Mouse (Mus musculus) spleen, adult 2 months (tissue): Measurements from ENCODE around the gene Mtmr14. TPM values are rescaled to one million over a fixed set of nuclear protein-coding genes. Genes with fewer than 3 reads are reported as not detected.

Experiments used
- DNase-seq, 2 experiments: peaks; one replicate each; pipeline versions ENCODE4 v3.0.0 to v3.0.0-alpha.2; 2012 to 2021; ENCODE audit warnings: low spot score in 2 of 2, low read depth in 1 of 2
- H3K27ac ChIP-seq: fragments of 200-500 bp; 2 replicates; pipeline ENCODE4 v1.5.1; 2012; ENCODE audit warnings: low read length, inconsistent platforms; ENCODE audit not compliant: insufficient read depth
- H3K27me3 ChIP-seq: fragments of 200-500 bp; 2 replicates; pipeline ENCODE4 v1.6.1; 2012; ENCODE audit warnings: mild to moderate bottlenecking, moderate library complexity, low read length, inconsistent platforms; ENCODE audit not compliant: control insufficient read depth, insufficient read depth
- H3K36me3 ChIP-seq: fragments of 200-500 bp; 2 replicates; pipeline ENCODE4 v1.6.1; 2012; ENCODE audit warnings: mild to moderate bottlenecking, low read length, inconsistent platforms; ENCODE audit not compliant: control insufficient read depth, insufficient read depth
- H3K4me1 ChIP-seq: fragments of 200-500 bp; 2 replicates; pipeline ENCODE4 v1.6.1; 2011; ENCODE audit warnings: inconsistent platforms; ENCODE audit not compliant: control insufficient read depth, insufficient read depth, insufficient read length
- H3K4me3 ChIP-seq: fragments of 200-500 bp; 2 replicates; pipeline ENCODE4 v1.5.1; 2011; ENCODE audit warnings: mild to moderate bottlenecking, inconsistent platforms; ENCODE audit not compliant: insufficient read depth, insufficient read length; ENCODE audit errors: extremely low read depth
- CTCF ChIP-seq: fragments of 200-500 bp; IDR thresholded peaks from 2 replicates; pipeline ENCODE4 v1.5.1; 2011; ENCODE audit warnings: mild to moderate bottlenecking, inconsistent platforms; ENCODE audit not compliant: insufficient read depth, insufficient read length, insufficient replicate concordance; ENCODE audit errors: extremely low read depth
- POLR2A ChIP-seq: fragments of 200-500 bp; IDR thresholded peaks from 2 replicates; pipeline ENCODE4 v1.6.1; 2011; ENCODE audit warnings: low read depth, low read length, inconsistent platforms
- WGBS: fragments of 180-500 bp; shearing (Covaris S2); methylation state at CpG from one replicate; pipeline ENCODE4 v1.1.7; 2018; 5-methylcytosine and 5-hydroxymethylcytosine counted together
- polyA plus RNA-seq: library from polyadenylated mRNA; depleted of rRNA; stranded (reverse); fragments of >200 nt; gene quantifications from 2 replicates; pipeline ENCODE4 v1.2.3, GENCODE M21; 2012

Gene Mtmr14
- polyA plus RNA-seq, 1 experiment = 47.4 TPM

GRCm38 (mm10) chr6:113251921-113252320, 14.3 kb downstream of the Mtmr14 start:
- TF ChIP-seq CTCF (no peak), POLR2A (no peak)
- H3K27me3 ChIP-seq = no peaks in the 10 kb centered on the region
- peaks cover 41% of the 10 kb centered on the region for H3K36me3 ChIP-seq

GRCm38 (mm10) chr6:113254899-113255298, 17.3 kb downstream of the Mtmr14 start:
- DNase-seq = no peak
- Histone ChIP-seq H3K36me3 (peaks cover 60% of the 10 kb centered on the region), H3K27me3 (no peaks in the 10 kb centered on the region), H3K4me3 (no peak overlapping the region), H3K4me1 (no peaks in the 10 kb centered on the region), H3K27ac (no peak overlapping the region)
- TF ChIP-seq POLR2A = no peak
- no peak for TF ChIP-seq CTCF

More at GRCm38 (mm10) chr6:113251921-113252320, 14.3 kb downstream of the Mtmr14 start:
- H3K27ac ChIP-seq = no peak overlapping the region
- no peak for DNase-seq
- H3K4me1 ChIP-seq = no peaks in the 10 kb centered on the region
- no peak overlapping the region for H3K4me3 ChIP-seq

GRCm38 (mm10) chr6:113261174-113261858, 23.7 kb downstream of the Mtmr14 start:
- peak overlapping the region; percentile 12; the same call in 1 of the 2 replicates for H3K27ac ChIP-seq
- TF ChIP-seq CTCF (no peak), POLR2A (no peak)
- DNase-seq = no peak
- H3K27me3 ChIP-seq = no peaks in the 10 kb centered on the region
- peaks cover 68% of the 10 kb centered on the region for H3K36me3 ChIP-seq
- 50% methylated on average over 8 of the region's 8 CpGs for WGBS
- no peaks in the 10 kb centered on the region for H3K4me1 ChIP-seq
- no peak overlapping the region for H3K4me3 ChIP-seq

GRCm38 (mm10) chr6:113263531-113263930, 25.9 kb downstream of the Mtmr14 start:
- Histone ChIP-seq H3K4me1 (no peaks in the 10 kb centered on the region), H3K27me3 (no peaks in the 10 kb centered on the region), H3K27ac (no peak overlapping the region), H3K4me3 (no peak overlapping the region), H3K36me3 (peaks cover 68% of the 10 kb centered on the region)
- no peak for DNase-seq
- 89% methylated on average over 6 of the region's 6 CpGs for WGBS
- TF ChIP-seq POLR2A (no peak), CTCF (no peak)

- 90% methylated on average over 8 of the region's 8 CpGs for WGBS
- H3K27ac ChIP-seq = no peak overlapping the region
- no peaks in the 10 kb centered on the region for H3K4me1 ChIP-seq
- no peaks in the 10 kb centered on the region for H3K27me3 ChIP-seq
- H3K4me3 ChIP-seq = no peak overlapping the region
- DNase-seq = no peak
- no peak for TF ChIP-seq POLR2A
- TF ChIP-seq CTCF = no peak
- peaks cover 65% of the 10 kb centered on the region for H3K36me3 ChIP-seq
Measured at GRCm38 (mm10) chr6:113264429-113264828, 26.8 kb downstream of the Mtmr14 start.

- Histone ChIP-seq H3K4me1 (no peaks in the 10 kb centered on the region), H3K4me3 (no peak overlapping the region), H3K36me3 (peaks cover 69% of the 10 kb centered on the region), H3K27me3 (no peaks in the 10 kb centered on the region), H3K27ac (no peak overlapping the region)
- 92% methylated on average over 7 of the region's 7 CpGs for WGBS
- no peak for DNase-seq
- TF ChIP-seq POLR2A (no peak), CTCF (no peak)
Measured at GRCm38 (mm10) chr6:113266996-113267655, 29.5 kb downstream of the Mtmr14 start.

- TF ChIP-seq CTCF = no peak
- no peak for TF ChIP-seq POLR2A
- H3K4me1 ChIP-seq = no peaks in the 10 kb centered on the region
- no peak for DNase-seq
- WGBS = 98% methylated on average over 1 of the region's 1 CpGs
- peaks cover 62% of the 10 kb centered on the region for H3K36me3 ChIP-seq
- no peaks in the 10 kb centered on the region for H3K27me3 ChIP-seq
- no peak overlapping the region for H3K27ac ChIP-seq
- H3K4me3 ChIP-seq = no peak overlapping the region
Measured at GRCm38 (mm10) chr6:113267988-113268387, 30.3 kb downstream of the Mtmr14 start.
